Mouse (Mus musculus): Measurements from ENCODE around the gene Chka.
A peak's percentile ranks its signal among the peaks of the same experiment; 100 is the strongest.

Gene Chka

DNA sequence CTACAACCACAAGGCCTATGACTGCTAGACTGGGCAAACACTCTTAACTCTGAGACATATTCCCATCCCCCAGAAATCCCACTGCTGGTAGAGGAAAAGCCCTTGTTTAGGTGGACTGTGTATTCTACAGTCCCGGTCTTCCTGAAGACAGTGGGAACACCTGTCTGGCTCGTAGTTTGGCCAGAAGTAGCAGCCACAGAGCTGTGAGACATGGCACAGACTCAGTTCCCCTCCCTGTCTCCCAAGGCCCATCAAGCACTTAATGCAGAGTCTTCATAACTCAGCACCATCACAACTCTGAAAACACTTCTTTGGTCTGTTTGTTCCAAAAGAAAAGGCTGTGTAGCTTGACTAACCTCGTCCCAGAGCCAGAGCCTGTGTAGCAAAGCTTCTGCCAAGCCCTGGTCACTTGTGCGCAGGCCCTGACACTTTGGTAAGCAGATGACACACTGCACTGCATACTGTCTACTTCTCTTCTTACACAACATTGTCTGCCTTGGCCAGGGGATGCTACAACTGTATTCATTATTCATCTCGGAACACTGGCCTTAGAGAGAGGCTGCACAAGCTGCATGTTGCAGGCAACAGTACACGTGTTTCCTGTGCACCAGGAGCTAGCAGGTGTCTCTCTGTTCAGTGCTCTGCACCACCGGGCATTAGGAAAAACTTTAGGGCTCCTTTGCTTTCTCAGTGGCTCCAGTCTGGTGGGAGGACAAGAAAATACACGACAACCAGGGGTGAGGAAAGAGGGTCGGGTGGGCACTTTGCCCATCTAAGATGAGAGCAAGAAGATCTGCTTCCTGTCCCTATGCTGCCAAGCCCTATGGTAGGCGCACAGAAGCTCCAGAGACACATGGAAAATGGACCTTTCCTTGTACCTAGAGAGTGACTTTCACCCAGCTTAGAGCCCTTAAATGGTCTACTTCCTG, 4.6 kb upstream of the Chka start:
- peak; percentile 31 for DNase-seq

DNA sequence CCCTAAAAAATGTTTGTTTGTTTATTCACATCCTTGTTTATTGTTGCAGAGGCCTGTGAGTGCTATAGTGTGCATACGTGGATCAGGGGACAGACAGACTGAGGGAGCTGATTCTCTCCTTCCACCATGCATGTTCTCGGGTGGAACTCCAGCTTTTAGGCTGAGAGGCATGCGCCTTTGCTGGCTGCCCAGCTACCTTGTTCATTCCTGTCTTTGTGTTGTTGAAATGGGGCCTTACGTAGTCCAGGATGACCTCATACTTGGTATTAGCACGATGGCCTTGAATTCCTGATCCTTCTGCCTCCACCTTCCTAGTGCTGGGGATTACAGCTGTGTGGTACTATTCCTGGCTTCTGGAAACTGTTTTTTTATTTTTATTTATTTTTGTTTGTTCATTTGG, 3.9 kb upstream of the Chka start:
- DNase-seq, result no peak

- DNase-seq, result no peak
Observed at GRCm38 (mm10) chr19:3848207-3848808, 3.3 kb upstream of the Chka start.

- DNase-seq, result no peak
Observed at GRCm38 (mm10) chr19:3849251-3849650, 2.3 kb upstream of the Chka start.

GRCm38 (mm10) chr19:3850076-3850475, 1.5 kb upstream of the Chka start:
- DNase-seq, result no peak

- DNase-seq, result no peak
Observed at GRCm38 (mm10) chr19:3850847-3851469, 615 bp upstream of the Chka start.

GRCm38 (mm10) chr19:3851979-3852681, 557 bp downstream of the Chka start:
- peak; percentile 61 for DNase-seq

DNA sequence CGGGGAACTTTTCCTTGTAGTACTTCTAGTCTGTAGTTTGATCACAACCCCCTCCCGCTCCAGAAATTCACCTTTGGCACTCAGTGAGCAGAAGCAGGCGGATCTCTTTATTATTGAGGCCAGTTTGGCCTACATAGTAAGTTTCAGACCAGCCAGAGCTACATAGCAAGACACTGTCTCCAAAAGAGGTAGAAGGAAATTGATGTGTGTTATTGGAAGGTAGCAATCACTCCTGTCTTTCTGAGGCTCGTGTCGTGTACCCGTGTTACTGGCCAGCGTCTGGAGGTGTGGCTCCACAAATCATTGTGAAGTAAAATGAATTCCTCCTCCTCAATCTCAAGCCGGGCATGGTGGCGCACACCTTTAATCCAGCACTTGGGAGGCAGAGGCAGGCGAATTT, 1.5 kb downstream of the Chka start:
- DNase-seq, result no peak

DNA sequence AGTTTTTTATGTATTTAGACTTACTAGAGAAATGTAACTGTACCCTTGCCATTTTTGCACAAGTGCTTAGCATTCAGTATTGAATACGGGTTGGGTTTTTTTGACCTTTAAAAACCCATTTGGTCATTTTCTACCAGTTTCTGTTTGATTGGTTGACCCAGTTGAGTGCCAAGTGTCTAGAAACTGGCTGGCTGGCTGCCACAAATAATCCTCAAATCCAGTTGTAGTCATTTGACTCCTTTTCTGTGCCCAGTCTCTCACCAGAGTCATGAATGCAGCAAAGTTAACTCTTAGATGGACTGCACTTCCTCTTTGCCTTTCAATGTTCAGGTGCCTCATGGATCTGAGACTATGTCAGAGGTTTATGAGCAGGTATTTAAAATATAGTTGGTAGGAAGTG, 2.3 kb downstream of the Chka start:
- no peak for DNase-seq

DNA sequence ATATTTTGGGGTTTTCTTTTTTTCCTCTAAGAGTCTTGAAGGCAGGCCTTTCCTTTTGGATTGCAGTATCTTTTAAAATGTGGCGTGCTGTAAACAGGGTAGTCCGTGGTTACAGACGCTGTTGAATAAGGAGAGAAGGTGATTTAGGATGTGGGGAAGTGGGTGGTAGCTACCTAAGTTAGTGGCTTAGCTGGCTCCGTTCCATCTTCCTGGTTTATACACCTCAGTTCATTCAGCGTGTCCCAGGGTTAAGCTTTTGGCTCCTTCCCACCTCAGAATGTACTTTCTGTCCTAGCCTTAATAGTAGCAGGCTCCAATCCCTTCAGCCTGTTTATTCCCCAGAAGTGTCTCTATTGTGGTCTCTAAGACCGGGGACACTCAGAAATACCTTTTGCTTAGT, 3.5 kb downstream of the Chka start:
- no peak for DNase-seq

DNA sequence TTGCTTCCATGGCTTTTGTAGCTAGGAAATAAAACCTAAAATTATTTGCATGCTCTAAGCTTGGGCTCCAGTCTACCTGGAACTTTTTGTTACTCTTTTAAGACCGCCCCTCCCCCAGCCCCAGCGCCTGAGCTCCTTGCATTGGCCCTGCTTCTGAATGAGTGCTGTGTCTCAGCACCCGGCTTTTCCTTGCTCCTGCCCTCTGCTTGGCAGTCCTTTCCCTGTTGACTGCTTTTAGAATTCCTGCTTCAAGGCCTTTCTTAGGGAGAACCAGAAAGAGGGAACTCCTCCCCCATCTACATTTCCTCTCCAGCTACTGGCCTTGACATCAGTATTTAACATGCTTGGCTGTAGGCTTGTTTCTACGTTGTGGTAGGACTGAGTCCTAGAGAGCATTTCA, 4.0 kb downstream of the Chka start:
- DNase-seq, result no peak

DNA sequence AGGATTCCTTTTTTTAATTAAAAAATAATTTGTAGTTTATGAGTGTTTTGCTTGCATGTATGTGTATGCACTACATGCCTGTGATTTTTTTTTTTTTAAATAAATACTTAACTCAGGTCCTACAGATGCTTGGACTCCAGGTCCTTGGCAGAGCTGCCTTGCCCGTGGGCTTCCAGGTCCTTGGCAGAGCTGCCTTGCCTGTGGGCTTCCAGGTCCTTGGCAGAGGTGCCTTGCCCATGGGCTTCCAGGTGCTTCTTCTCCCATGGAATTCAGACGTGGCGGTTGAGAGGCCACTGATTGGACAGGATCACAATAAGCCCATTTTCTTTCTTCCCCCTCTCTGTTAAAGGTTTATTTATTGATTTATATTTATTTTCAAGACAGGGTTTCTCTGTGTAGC, 5.6 kb downstream of the Chka start:
- DNase-seq, result no peak

DNA sequence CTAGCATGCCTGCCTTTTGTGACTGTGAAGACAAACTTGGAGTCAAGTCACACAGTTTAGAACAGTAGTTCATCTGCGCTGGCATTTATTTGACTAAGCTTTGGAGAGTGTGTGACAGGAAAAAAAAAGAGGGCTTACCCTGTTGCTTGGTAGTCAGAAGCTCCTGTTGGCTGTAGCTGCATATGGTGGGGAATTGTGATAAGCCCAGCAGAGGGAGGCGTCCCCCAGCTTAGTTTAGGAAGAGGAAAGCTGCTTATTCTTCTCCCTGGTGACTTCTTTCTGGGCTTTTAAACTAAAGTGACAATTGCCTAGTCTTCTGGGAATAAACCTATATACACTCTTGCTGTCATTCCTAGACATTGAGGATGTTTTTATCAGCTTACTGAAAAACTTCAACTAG, 11.1 kb downstream of the Chka start:
- no peak for DNase-seq

DNA sequence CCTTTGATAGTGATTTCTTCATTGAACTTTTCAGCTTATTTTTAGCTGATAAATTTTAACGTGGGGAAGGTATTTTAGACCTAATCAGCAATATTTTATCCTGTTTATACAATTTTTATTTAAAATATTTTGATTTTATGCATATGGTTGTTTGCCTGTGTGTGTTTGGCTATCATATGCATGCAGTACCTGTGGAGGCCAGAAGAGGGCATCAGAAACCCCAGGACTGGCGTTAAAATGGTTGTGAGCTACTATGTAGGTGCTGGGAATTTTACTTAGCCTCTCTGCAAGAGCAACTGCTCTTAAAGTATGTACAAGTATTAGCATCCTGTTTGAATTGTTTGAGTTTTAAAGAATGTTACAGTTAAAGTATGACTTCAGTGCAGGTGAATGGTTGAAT, 13.4 kb downstream of the Chka start:
- DNase-seq, result no peak

DNA sequence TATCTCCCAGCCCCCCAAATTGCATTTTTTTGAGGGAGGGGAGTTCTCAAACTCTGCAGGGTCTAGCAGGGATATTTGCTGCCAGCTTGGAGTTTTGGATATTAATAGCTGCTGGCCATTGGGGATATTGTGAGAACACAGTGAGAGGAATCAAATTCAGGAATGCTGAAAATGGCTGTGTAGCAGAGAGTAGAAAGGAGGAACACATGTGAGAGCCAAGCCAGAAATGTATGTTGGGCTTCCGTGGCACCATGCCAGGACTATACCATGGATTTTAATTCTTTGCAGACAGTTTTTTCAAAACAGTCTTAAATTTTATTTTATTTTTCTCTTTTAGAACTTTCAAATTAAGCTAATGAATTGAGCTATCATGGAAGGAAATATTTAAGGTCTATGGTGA, 16.7 kb downstream of the Chka start:
- no peak for DNase-seq

GRCm38 (mm10) chr19:3871468-3871867, 19.9 kb downstream of the Chka start:
- DNase-seq, result no peak

DNA sequence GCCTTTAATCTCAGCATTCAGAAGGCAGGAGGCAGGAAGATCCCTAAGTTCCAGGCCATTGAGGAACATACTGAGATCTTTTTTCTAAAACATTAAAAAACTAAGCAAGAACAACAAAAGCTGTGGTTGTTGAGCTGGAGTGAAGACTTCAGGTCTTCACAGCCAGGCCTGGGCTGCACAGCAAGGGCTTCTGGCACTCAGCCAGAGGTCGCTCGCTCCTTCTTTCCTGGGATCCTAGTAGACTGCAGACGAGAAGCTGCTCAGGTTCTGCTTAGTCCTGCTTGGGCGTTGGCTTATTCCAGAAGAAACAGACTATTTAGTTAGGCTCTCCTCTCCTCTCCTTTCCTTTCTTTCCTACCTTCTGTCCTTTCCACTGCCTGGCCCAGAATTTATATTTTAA, 20.8 kb downstream of the Chka start:
- DNase-seq, result no peak

- no peak for DNase-seq
Observed at GRCm38 (mm10) chr19:3875045-3875444, 23.5 kb downstream of the Chka start.

GRCm38 (mm10) chr19:3880054-3880848, 28.7 kb downstream of the Chka start:
- DNase-seq, result no peak

DNA sequence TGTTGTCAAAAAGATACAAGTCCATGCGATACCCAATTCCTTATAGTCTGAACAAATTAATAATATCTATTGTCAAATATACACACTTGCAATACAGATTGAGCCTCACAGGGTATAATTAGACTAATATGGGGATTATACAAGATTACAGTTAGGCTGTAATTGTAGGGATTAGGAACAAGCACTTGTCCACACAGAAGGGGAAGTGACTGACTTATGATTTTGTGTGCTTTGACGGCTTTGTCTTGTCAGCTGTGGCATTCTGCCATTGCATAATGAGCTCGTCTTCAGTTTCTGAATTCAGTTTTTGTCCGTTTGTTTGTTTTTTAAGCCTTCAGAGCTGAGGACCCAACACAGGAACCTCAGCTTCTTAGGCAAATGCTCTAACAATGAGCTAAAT, 30.6 kb downstream of the Chka start:
- no peak for DNase-seq

GRCm38 (mm10) chr19:3884325-3884990, 32.9 kb downstream of the Chka start:
- DNase-seq, result no peak

GRCm38 (mm10) chr19:3889096-3889495, 37.5 kb downstream of the Chka start:
- DNase-seq, result no peak

Measured in thymus, postnatal 14 days (tissue).